Mouse (Mus musculus) cerebellum, adult 2 months (tissue): Measurements from ENCODE around the gene Rpf2.
A peak's percentile ranks its signal among the peaks of the same experiment; 100 is the strongest.

Experiments
- CTCF ChIP-seq: fragments of 200-500 bp; IDR thresholded peaks from 2 replicates; pipeline ENCODE4 v1.5.1; 2011; ENCODE audit warnings: low read depth, mild to moderate bottlenecking, control low read depth, low read length, moderate library complexity, borderline replicate concordance; ENCODE audit not compliant: insufficient read depth
- POLR2A ChIP-seq: fragments of 200-500 bp; IDR thresholded peaks from 2 replicates; pipeline ENCODE4 v1.6.1; 2011; ENCODE audit warnings: low read length, control low read depth, borderline replicate concordance; ENCODE audit not compliant: insufficient read depth

DNA sequence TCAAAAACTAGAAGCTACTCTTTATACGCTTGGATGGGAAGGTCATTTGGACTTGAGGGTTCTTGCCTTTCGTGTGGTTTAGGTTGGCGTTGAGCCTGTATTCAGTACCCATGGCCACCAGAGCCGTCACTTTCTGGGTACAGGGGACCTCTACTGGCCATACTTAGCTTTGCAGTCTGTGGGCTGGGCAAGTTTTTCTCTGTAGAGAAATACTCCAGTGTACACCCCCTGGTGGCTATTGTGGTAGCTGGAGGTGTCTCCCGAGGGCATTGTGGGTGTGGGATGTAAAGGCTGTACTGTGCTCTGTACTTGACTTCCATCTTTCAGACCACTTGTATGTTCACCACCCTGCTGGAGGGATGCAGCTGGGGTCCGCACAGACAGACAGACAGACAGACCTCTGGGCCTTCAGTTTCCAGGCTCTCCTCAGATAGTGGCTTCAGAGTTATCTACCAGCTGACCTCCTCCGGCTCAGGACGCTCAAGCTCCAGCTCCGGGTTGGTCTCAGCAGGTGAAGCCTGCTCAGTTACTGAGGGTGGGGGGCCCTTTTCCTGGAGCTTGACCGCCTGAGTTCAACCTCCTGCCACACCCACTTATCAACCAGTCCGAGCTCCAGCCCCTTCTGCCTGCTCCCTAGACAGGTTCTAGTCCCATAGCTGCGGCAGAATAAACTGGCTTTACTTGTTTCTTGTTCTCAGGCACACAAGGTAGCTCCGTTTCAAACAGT is 34.2 kb downstream of the Rpf2 start:
- TF ChIP-seq POLR2A (no peak), CTCF (peak; percentile 96)
